ENCODE assay signal across 23 mouse cellular contexts in genomic region chr10:19533846-19534245, GRCm38 (mm10). TPM values are rescaled to one million over a fixed set of nuclear protein-coding genes. Genes with fewer than 3 reads are reported as not detected.
A peak's percentile ranks its signal among the peaks of the same experiment; 100 is the strongest.
DNase-seq lines count a peak whose midpoint lies in the region; ATAC-seq and TF ChIP-seq lines count a peak whose summit lies in the region.
"Had no signal": no experiment of that assay in that cellular context is flagged by ENCODE, and none has a peak within 500 bp of the region (broad histone marks: within the 10 kb centered on the region; RNA-seq: fewer than 3 reads in every experiment).

No protein-coding gene starts in this region.

- H3K27ac ChIP-seq in intestine, embryonic 14.5 days (ENCODE audit: low read depth): no peak overlapping the region
- peak overlapping the region; percentile 30; the same call in 1 of the 2 replicates for H3K27ac ChIP-seq in intestine, embryonic 16.5 days (ENCODE audit: low read length)
- peak overlapping the region; percentile 76 for H3K27ac ChIP-seq in small intestine, adult 2 months (ENCODE audit: insufficient read depth, low read depth, low read length)
- H3K27ac ChIP-seq: embryonic facial prominence, embryonic 13.5 days; embryonic facial prominence, embryonic 15.5 days; forebrain, embryonic 10.5 days; forebrain, embryonic 12.5 days had no signal

- 68% methylated on average over 1 of the region's 1 CpGs for WGBS in intestine, embryonic 14.5 days
- WGBS in intestine, embryonic 16.5 days: 65% methylated on average over 1 of the region's 1 CpGs
- 30% methylated on average over 1 of the region's 1 CpGs for WGBS in small intestine, adult 2 months

- H3K4me1 ChIP-seq in intestine, embryonic 14.5 days (replicated peaks; ENCODE audit: control insufficient read depth, insufficient read depth, low read length): no peaks in the 10 kb centered on the region
- H3K4me1 ChIP-seq in intestine, embryonic 16.5 days (ENCODE audit: control insufficient read depth, insufficient read depth, low read length): no peaks in the 10 kb centered on the region
- peaks cover 24% of the 10 kb centered on the region; the same call in 1 of the 2 replicates for H3K4me1 ChIP-seq in small intestine, adult 2 months (ENCODE audit: control insufficient read depth, insufficient read depth, insufficient read length, low read length)
- H3K4me1 ChIP-seq: embryonic facial prominence, embryonic 13.5 days; embryonic facial prominence, embryonic 15.5 days; forebrain, embryonic 10.5 days; forebrain, embryonic 12.5 days had no signal

- TF ChIP-seq POLR2A in small intestine, adult 2 months (IDR thresholded peaks at IDR 0.05; ENCODE audit: low read depth, low read length): no peak

- no peaks in the 10 kb centered on the region for H3K9me3 ChIP-seq in intestine, embryonic 14.5 days (ENCODE audit: control insufficient read depth, low read length)
- H3K9me3 ChIP-seq in intestine, embryonic 16.5 days (ENCODE audit: control insufficient read depth, low read length): no peaks in the 10 kb centered on the region
- H3K9me3 ChIP-seq: embryonic facial prominence, embryonic 13.5 days; embryonic facial prominence, embryonic 15.5 days; forebrain, embryonic 10.5 days; forebrain, embryonic 12.5 days had no signal

- peak; percentile 66; the same call in 1 of the 2 replicates for ATAC-seq in intestine, embryonic 14.5 days (replicated peaks; ENCODE audit: low FRiP score, low TSS enrichment, low read depth)
- ATAC-seq in intestine, embryonic 16.5 days: peak; percentile 66
- ATAC-seq: forebrain, embryonic 14.5 days; forebrain, embryonic 16.5 days had no signal

- H3K9ac ChIP-seq in intestine, embryonic 14.5 days (ENCODE audit: low read length): no peak overlapping the region
- H3K9ac ChIP-seq in intestine, embryonic 16.5 days (ENCODE audit: low read depth, low read length): no peak overlapping the region
- H3K9ac ChIP-seq: embryonic facial prominence, embryonic 13.5 days; embryonic facial prominence, embryonic 15.5 days; forebrain, embryonic 12.5 days had no signal

- no peak overlapping the region for H3K4me3 ChIP-seq in intestine, embryonic 14.5 days (ENCODE audit: low read depth, low read length)
- H3K4me3 ChIP-seq in intestine, embryonic 16.5 days (ENCODE audit: low read length): no peak overlapping the region
- H3K4me3 ChIP-seq in small intestine, adult 2 months (ENCODE audit: low read depth, low read length): no peak overlapping the region
- H3K4me3 ChIP-seq: embryonic facial prominence, embryonic 13.5 days; embryonic facial prominence, embryonic 15.5 days; erythroblast, embryonic 14.5 days; forebrain, embryonic 10.5 days; forebrain, embryonic 12.5 days had no signal

- no peak overlapping the region for H3K4me2 ChIP-seq in intestine, embryonic 14.5 days (ENCODE audit: low read length)
- no peak overlapping the region for H3K4me2 ChIP-seq in intestine, embryonic 16.5 days (ENCODE audit: low read depth, low read length)
- H3K4me2 ChIP-seq: embryonic facial prominence, embryonic 13.5 days; embryonic facial prominence, embryonic 15.5 days; forebrain, embryonic 12.5 days had no signal

- no peaks in the 10 kb centered on the region for H3K27me3 ChIP-seq in intestine, embryonic 14.5 days (replicated peaks; ENCODE audit: control insufficient read depth, insufficient read depth, low read length)
- no peaks in the 10 kb centered on the region for H3K27me3 ChIP-seq in intestine, embryonic 16.5 days (replicated peaks; ENCODE audit: control insufficient read depth, insufficient read depth, low read length)
- no peaks in the 10 kb centered on the region for H3K27me3 ChIP-seq in small intestine, adult 2 months (ENCODE audit: control insufficient read depth, insufficient read depth, low read length)
- H3K27me3 ChIP-seq: embryonic facial prominence, embryonic 13.5 days; embryonic facial prominence, embryonic 15.5 days; forebrain, embryonic 12.5 days had no signal

- H3K36me3 ChIP-seq in intestine, embryonic 14.5 days (ENCODE audit: control insufficient read depth, insufficient read depth, low read length): no peaks in the 10 kb centered on the region
- H3K36me3 ChIP-seq in intestine, embryonic 16.5 days (ENCODE audit: control insufficient read depth, insufficient read depth, low read length): no peaks in the 10 kb centered on the region
- no peaks in the 10 kb centered on the region for H3K36me3 ChIP-seq in small intestine, adult 2 months (ENCODE audit: control insufficient read depth, insufficient read depth, low read length)
- H3K36me3 ChIP-seq: embryonic facial prominence, embryonic 13.5 days; embryonic facial prominence, embryonic 15.5 days; forebrain, embryonic 10.5 days; forebrain, embryonic 12.5 days had no signal

- DNase-seq in intestine, embryonic 14.5 days (ENCODE audit: low spot score): no peak
- DNase-seq in thymus, postnatal 4 days: no peak
- DNase-seq in kidney, adult 9 months: no peak
- DNase-seq: adrenal gland, adult 2 months; adrenal gland, postnatal 10 days; adrenal gland, postnatal 25 days; B cell, adult 2 months; cerebellum, adult 11 months; cerebellum, adult 18-20 months; cerebellum, adult 8-10 months; cerebellum, adult 9-11 months; cerebellum, postnatal 14 days; cerebellum, postnatal 36 days; embryo, embryonic 11 days had no signal

- TF ChIP-seq CTCF in small intestine, adult 2 months (IDR thresholded peaks at IDR 0.05; ENCODE audit: extremely low read depth, insufficient read length, insufficient replicate concordance, low read depth, low read length): no peak

RNA-seq across cellular contexts. Expression of gene Ifngr1, which starts 57.9 kb away (rescaled TPM):
- 82.2 and 85.2 TPM in 2 replicates for polyA plus RNA-seq in intestine, embryonic 14.5 days (2014; fragmentation: Nextera tagmentation; extraction: Ambion mirVana)
- polyA plus RNA-seq in intestine, embryonic 16.5 days (2015; fragmentation: Nextera tagmentation; extraction: Ambion mirVana): 108 and 115 TPM in 2 replicates
- 17.7 and 37.4 TPM in 2 replicates for polyA plus RNA-seq in small intestine, adult 2 months (2012; rRNA removed)
